Mouse (Mus musculus): ENCODE measurements around the gene Asns. TPM values are rescaled to one million over a fixed set of nuclear protein-coding genes. Genes with fewer than 3 reads are reported as not detected.
A peak's percentile ranks its signal among the peaks of the same experiment; 100 is the strongest.

The Asns gene
- polyA plus RNA-seq (2016; fragmentation: Nextera tagmentation; extraction: Ambion mirVana), result 43.5 and 57.9 TPM in 2 replicates

GRCm38 (mm10) chr6:7692884-7693585, at the start of gene Asns:
Gene Asns (minus strand): TSS chr6:7693254.
- H3K4me1 ChIP-seq, result peaks cover 16% of the 10 kb centered on the region
- under 1% methylated on average over 51 of the region's 51 CpGs for WGBS
- H3K27ac ChIP-seq (replicated peaks), result peak within 1 kb of the TSS; percentile 84

GRCm38 (mm10) chr6:7741721-7742120, 48.7 kb upstream of the Asns start:
- H3K36me3 ChIP-seq, result no peaks in the 10 kb centered on the region
- 94% methylated on average over 3 of the region's 3 CpGs for WGBS
- DNase-seq (ENCODE audit: low spot score), result no peak
- no peaks in the 10 kb centered on the region for H3K9me3 ChIP-seq (replicated peaks)
- H3K4me3 ChIP-seq, result no peak overlapping the region
- H3K4me1 ChIP-seq, result no peaks in the 10 kb centered on the region
- H3K27ac ChIP-seq (replicated peaks), result no peak overlapping the region
- no peaks in the 10 kb centered on the region for H3K27me3 ChIP-seq (ENCODE audit: low read depth, poor library complexity, severe bottlenecking)

More at GRCm38 (mm10) chr6:7692884-7693585, at the start of gene Asns:
- Histone ChIP-seq H3K36me3 (no peaks in the 10 kb centered on the region), H3K4me3 (peak within 1 kb of the TSS; percentile 84), H3K9me3 (replicated peaks) (no peaks in the 10 kb centered on the region), H3K27me3 (ENCODE audit: low read depth, poor library complexity, severe bottlenecking) (peaks cover 3% of the 10 kb centered on the region; the same call in 1 of the 2 replicates)
- DNase-seq (ENCODE audit: low spot score), result peak; percentile 82

GRCm38 (mm10) chr6:7737842-7738241, 44.8 kb upstream of the Asns start:
- no peaks in the 10 kb centered on the region for H3K27me3 ChIP-seq (ENCODE audit: low read depth, poor library complexity, severe bottlenecking)
- 91% methylated on average over 2 of the region's 2 CpGs for WGBS
- no peak overlapping the region for H3K4me3 ChIP-seq

GRCm38 (mm10) chr6:7732754-7733708, 40.0 kb upstream of the Asns start:
- Histone ChIP-seq H3K27ac (replicated peaks) (no peak overlapping the region), H3K9me3 (replicated peaks) (peaks cover 12% of the 10 kb centered on the region; the same call in 1 of the 2 replicates), H3K36me3 (no peaks in the 10 kb centered on the region), H3K4me3 (no peak overlapping the region), H3K4me1 (no peaks in the 10 kb centered on the region), H3K27me3 (ENCODE audit: low read depth, poor library complexity, severe bottlenecking) (no peaks in the 10 kb centered on the region)
- peak; percentile 73 for DNase-seq (ENCODE audit: low spot score)
- WGBS, result 53% methylated on average over 12 of the region's 12 CpGs

More at GRCm38 (mm10) chr6:7737842-7738241, 44.8 kb upstream of the Asns start:
- no peaks in the 10 kb centered on the region for H3K4me1 ChIP-seq
- no peak overlapping the region for H3K27ac ChIP-seq (replicated peaks)
- no peaks in the 10 kb centered on the region for H3K36me3 ChIP-seq
- no peak for DNase-seq (ENCODE audit: low spot score)
- no peaks in the 10 kb centered on the region for H3K9me3 ChIP-seq (replicated peaks)

- H3K4me3 ChIP-seq, result no peak overlapping the region
- no peaks in the 10 kb centered on the region for H3K36me3 ChIP-seq
- H3K27ac ChIP-seq (replicated peaks), result no peak overlapping the region
- WGBS, result 88% methylated on average over 6 of the region's 6 CpGs
- H3K27me3 ChIP-seq (ENCODE audit: low read depth, poor library complexity, severe bottlenecking), result no peaks in the 10 kb centered on the region
- no peaks in the 10 kb centered on the region for H3K4me1 ChIP-seq
- DNase-seq (ENCODE audit: low spot score), result no peak
- H3K9me3 ChIP-seq (replicated peaks), result peaks cover 12% of the 10 kb centered on the region; the same call in 1 of the 2 replicates
Measured at GRCm38 (mm10) chr6:7732097-7732496, 39.0 kb upstream of the Asns start.

- WGBS, result 93% methylated on average over 2 of the region's 2 CpGs
- DNase-seq (ENCODE audit: low spot score), result no peak
- no peak overlapping the region for H3K4me3 ChIP-seq
- peaks cover 12% of the 10 kb centered on the region; the same call in 1 of the 2 replicates for H3K9me3 ChIP-seq (replicated peaks)
- H3K36me3 ChIP-seq, result no peaks in the 10 kb centered on the region
- H3K4me1 ChIP-seq, result no peaks in the 10 kb centered on the region
- H3K27ac ChIP-seq (replicated peaks), result no peak overlapping the region
- H3K27me3 ChIP-seq (ENCODE audit: low read depth, poor library complexity, severe bottlenecking), result no peaks in the 10 kb centered on the region
Measured at GRCm38 (mm10) chr6:7729128-7729527, 36.1 kb upstream of the Asns start.

GRCm38 (mm10) chr6:7728241-7728640, 35.2 kb upstream of the Asns start:
- 93% methylated on average over 5 of the region's 5 CpGs for WGBS
- H3K27ac ChIP-seq (replicated peaks), result no peak overlapping the region
- H3K4me3 ChIP-seq, result no peak overlapping the region
- no peaks in the 10 kb centered on the region for H3K4me1 ChIP-seq
- H3K36me3 ChIP-seq, result no peaks in the 10 kb centered on the region
- no peaks in the 10 kb centered on the region for H3K27me3 ChIP-seq (ENCODE audit: low read depth, poor library complexity, severe bottlenecking)
- peaks cover 12% of the 10 kb centered on the region; the same call in 1 of the 2 replicates for H3K9me3 ChIP-seq (replicated peaks)
- DNase-seq (ENCODE audit: low spot score), result no peak

- H3K27ac ChIP-seq (replicated peaks), result no peak overlapping the region
- WGBS, result 82% methylated on average over 4 of the region's 4 CpGs
- DNase-seq (ENCODE audit: low spot score), result no peak
Measured at GRCm38 (mm10) chr6:7716236-7716635, 23.2 kb upstream of the Asns start.

GRCm38 (mm10) chr6:7714230-7714629, 21.2 kb upstream of the Asns start:
- no peak overlapping the region for H3K4me3 ChIP-seq
- WGBS, result 70% methylated on average over 2 of the region's 2 CpGs
- H3K27ac ChIP-seq (replicated peaks), result no peak overlapping the region
- no peaks in the 10 kb centered on the region for H3K4me1 ChIP-seq
- H3K27me3 ChIP-seq (ENCODE audit: low read depth, poor library complexity, severe bottlenecking), result no peaks in the 10 kb centered on the region
- H3K36me3 ChIP-seq, result no peaks in the 10 kb centered on the region
- no peak for DNase-seq (ENCODE audit: low spot score)
- H3K9me3 ChIP-seq (replicated peaks), result no peaks in the 10 kb centered on the region

More at GRCm38 (mm10) chr6:7716236-7716635, 23.2 kb upstream of the Asns start:
- no peaks in the 10 kb centered on the region for H3K4me1 ChIP-seq
- no peaks in the 10 kb centered on the region for H3K27me3 ChIP-seq (ENCODE audit: low read depth, poor library complexity, severe bottlenecking)
- H3K9me3 ChIP-seq (replicated peaks), result no peaks in the 10 kb centered on the region
- no peak overlapping the region for H3K4me3 ChIP-seq
- no peaks in the 10 kb centered on the region for H3K36me3 ChIP-seq

GRCm38 (mm10) chr6:7711837-7712330, 18.8 kb upstream of the Asns start:
- no peaks in the 10 kb centered on the region for H3K4me1 ChIP-seq
- H3K27me3 ChIP-seq (ENCODE audit: low read depth, poor library complexity, severe bottlenecking), result no peaks in the 10 kb centered on the region
- no peak overlapping the region for H3K4me3 ChIP-seq
- 85% methylated on average over 3 of the region's 3 CpGs for WGBS
- H3K27ac ChIP-seq (replicated peaks), result no peak overlapping the region
- H3K9me3 ChIP-seq (replicated peaks), result no peaks in the 10 kb centered on the region
- DNase-seq (ENCODE audit: low spot score), result no peak
- no peaks in the 10 kb centered on the region for H3K36me3 ChIP-seq

GRCm38 (mm10) chr6:7708246-7708645, 15.2 kb upstream of the Asns start:
- Histone ChIP-seq H3K36me3 (no peaks in the 10 kb centered on the region), H3K4me1 (no peaks in the 10 kb centered on the region), H3K27ac (replicated peaks) (no peak overlapping the region), H3K4me3 (no peak overlapping the region), H3K9me3 (replicated peaks) (no peaks in the 10 kb centered on the region), H3K27me3 (ENCODE audit: low read depth, poor library complexity, severe bottlenecking) (no peaks in the 10 kb centered on the region)
- no peak for DNase-seq (ENCODE audit: low spot score)
- WGBS, result 84% methylated on average over 3 of the region's 3 CpGs

GRCm38 (mm10) chr6:7706796-7707195, 13.7 kb upstream of the Asns start:
- no peak overlapping the region for H3K4me3 ChIP-seq
- no peaks in the 10 kb centered on the region for H3K27me3 ChIP-seq (ENCODE audit: low read depth, poor library complexity, severe bottlenecking)
- H3K27ac ChIP-seq (replicated peaks), result no peak overlapping the region
- no peak for DNase-seq (ENCODE audit: low spot score)
- no peaks in the 10 kb centered on the region for H3K4me1 ChIP-seq
- 22% methylated on average over 1 of the region's 1 CpGs for WGBS
- H3K36me3 ChIP-seq, result no peaks in the 10 kb centered on the region
- H3K9me3 ChIP-seq (replicated peaks), result no peaks in the 10 kb centered on the region

Measured in midbrain, embryonic 10.5 days (tissue).